Mouse (Mus musculus): Measurements from ENCODE around the gene Mllt1. TPM values are rescaled to one million over a fixed set of nuclear protein-coding genes. Genes with fewer than 3 reads are reported as not detected.
A peak's percentile ranks its signal among the peaks of the same experiment; 100 is the strongest.

Mllt1 gene
- 10 to 100 TPM; 34.4 to 38.9 TPM for total RNA-seq (2021)
- long read RNA-seq, experiment 1, transcript Mllt1-201 (12 exons, 3,636 nt), result major isoform, 6 of 9 reads
- long read RNA-seq, experiment 1, partial matches to known transcripts, result 2 of 9 reads
- long read RNA-seq, experiment 1, other reads (novel, unspliced or antisense), result 1 of 9 reads
- long read RNA-seq, experiment 2, transcript Mllt1-201 (12 exons, 3,636 nt), result major isoform, 9 of 36 reads
- long read RNA-seq, experiment 2, partial matches to known transcripts, result 19 of 36 reads
- long read RNA-seq, experiment 2, other reads (novel, unspliced or antisense), result 8 of 36 reads

DNA sequence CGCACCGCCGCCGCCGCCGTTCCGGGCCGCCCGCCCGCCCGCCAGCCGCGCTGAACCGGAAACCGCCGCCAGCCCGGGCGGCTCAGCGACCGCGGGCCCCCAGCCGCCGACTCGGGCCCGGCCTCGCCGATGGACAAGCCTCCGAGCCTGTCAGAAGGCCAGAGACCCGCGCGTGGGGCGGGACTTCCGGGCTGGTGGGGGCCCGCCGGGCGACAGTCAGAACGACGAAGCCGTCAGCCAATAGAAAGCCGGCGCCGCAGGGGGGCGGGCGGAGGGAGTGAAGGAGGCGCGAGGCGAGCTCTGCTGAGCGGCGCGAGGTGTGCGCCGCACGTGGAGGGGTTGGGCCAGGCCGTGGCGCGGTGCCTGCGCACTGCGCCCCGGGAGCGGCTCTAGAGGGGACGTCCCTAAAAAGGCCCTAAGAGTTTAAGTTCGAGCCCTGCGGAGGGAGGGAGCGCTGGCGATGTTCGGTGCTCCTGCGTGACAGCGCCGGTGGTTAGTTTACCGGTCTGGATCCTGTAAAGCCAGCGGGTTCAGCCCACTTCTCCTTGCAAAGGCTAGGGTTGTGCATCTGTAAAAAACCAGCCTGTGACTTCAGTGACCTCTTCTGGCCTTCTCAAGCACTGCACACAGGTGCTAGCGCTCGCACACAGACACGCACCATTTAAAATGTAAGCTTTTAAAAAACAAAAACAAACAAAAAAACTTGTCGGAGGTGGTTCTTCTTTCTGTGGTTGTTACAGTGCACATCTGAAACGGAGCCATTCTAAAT lies at the start of gene Mllt1:
TSS of gene Mllt1 (minus strand) at position 53 of the 769 bp plus-strand sequence.
- peak; percentile 98 to 99 for DNase-seq (ENCODE audit: low spot score in 2 of 2)

DNA sequence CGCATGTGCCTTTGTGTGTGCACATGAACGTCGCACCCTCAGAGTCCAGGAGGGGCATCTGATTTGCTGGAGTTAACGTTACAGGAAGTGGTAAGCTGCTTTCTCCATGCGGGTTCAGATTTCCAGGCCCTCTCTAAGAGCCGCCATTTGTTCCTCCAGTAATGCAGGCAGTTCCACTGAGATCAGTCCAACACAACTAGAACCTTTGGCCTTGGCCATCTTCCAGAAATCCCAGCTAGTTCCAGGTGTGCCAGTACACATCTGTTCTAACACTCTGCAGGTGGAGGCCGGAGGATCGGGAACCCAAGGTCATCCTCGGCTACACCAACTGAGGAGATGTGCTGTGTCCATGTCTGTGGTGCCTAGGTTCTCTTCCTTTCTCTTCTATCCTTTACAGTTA lies 49.7 kb upstream of the Mllt1 start:
- DNase-seq (ENCODE audit: low spot score in 2 of 2), result no peak

DNA sequence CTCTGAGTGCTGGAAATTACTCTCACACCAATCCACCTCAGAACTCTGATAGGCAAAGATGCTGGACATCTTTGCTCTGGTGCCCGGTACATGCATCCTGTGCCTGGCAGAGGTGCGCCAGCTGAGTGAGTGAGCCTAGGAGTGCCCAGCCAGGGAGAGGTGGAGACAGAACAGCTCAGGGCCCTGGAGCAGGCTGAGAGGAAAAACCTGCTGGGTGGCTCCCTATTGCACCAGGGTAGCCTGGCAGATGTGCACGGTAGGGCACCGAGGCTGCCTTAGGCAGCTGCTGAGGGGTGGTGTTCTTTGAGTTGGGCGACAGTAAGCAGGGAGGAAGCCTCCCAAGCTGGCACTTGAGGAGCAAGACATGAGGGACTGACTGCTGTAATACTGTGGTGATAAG lies 46.8 kb upstream of the Mllt1 start, which contains the start of gene Acer1:
TSS of gene Acer1 (minus strand) at position 114 of the 400 bp plus-strand sequence.
- no peak for DNase-seq (ENCODE audit: low spot score in 2 of 2)

DNA sequence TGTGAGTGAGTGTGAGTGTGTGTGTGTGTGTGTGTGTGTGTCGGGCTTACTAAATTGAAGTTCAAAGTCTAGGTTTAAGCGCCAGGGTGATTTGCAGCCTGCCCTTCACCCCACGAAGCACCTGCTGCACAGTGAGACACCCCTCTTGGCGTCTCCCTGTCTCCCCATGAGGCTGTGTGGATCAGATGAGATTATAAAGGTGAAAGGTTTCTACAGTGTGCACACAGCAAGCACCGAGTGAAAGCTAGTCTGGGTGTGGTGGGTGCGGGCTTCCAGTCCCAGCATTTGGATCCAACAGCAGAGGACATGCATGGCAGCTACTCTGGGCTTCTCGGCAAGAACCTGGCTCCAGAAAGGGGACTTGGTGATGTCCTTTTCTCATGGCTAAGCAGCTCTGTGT lies 45.8 kb upstream of the Mllt1 start:
- DNase-seq (ENCODE audit: low spot score in 2 of 2), result no peak

DNA sequence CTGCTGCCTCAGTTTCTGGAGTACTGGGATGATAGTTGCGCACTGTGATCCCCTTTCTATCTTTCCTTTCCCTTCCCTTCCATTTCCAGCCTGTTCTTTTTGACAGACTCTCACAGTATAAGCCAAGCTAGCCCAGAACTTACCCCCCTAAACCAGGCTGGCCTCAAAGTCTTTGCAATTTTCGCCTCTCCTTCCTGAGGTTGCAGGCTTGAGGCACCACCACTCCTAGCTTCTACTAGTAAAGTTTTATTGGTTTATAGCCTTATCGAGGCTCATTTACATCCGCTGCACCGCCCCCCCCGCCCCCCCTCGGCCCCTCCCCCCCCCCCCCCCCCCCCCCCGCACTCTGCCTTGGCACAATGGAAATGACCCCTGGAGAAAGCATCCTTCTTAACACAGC lies 44.3 kb upstream of the Mllt1 start:
- DNase-seq (ENCODE audit: low spot score in 2 of 2), result no peak

DNA sequence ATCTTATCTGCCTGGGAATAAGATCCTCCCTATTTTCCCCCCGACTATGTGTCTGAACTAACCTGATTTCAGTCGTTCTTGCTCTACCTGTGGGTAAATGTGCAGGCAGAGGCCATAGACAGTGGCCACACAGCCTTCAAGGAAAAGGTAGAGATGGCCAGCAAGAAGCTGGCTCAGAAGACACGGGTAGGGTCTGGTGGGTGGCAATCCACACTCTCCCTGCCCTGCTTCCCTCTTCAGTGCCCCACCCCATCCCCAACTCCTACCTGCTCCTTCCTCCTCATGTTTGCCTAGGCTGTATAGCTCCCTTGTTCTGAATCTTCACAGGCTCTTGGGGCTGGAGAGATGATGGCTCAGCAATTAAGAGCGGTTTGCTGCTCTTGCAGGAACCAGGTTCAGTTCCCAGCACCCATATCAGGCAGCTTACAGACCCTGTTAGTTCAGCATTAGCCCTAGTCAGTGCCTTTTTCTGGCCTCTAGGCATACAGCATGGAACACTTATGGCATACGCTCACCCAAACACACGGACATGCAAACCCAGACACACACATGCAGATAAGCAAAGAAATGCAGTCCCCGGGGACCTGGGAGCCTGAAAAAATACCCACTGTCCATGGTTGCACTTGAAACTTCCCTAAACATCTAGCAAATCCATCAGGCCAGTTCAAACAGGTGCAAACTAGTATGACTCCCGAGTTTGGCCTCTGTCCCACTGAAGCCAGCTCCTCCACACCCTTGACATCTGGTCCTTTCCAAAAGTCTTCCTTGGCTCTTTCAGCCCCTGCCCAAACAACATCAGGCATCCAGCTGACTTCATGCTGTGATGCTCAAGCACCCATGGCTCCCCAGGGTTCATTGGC lies 41.5 kb upstream of the Mllt1 start:
- DNase-seq (ENCODE audit: low spot score in 2 of 2), result no peak

DNA sequence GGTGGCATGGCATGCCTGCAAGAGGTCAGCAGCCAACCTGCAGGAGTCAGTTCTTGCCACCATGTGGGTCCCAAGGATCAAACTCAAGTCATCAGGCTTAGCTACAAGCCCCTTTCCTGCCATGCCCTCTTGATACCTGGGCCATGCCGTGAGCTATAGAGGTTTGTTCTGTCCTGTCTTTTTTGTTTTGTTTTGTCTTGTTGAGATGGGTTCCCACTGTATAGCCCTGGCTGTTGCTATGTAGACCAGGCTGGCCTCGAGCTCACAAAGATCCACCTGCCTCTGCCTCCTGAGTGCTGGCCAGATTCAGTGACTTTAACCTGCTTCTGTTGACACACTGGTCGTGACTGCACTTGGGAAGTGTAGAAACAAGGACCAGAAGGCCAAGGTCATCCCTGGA lies 40.2 kb upstream of the Mllt1 start:
- no peak for DNase-seq (ENCODE audit: low spot score in 2 of 2)

DNA sequence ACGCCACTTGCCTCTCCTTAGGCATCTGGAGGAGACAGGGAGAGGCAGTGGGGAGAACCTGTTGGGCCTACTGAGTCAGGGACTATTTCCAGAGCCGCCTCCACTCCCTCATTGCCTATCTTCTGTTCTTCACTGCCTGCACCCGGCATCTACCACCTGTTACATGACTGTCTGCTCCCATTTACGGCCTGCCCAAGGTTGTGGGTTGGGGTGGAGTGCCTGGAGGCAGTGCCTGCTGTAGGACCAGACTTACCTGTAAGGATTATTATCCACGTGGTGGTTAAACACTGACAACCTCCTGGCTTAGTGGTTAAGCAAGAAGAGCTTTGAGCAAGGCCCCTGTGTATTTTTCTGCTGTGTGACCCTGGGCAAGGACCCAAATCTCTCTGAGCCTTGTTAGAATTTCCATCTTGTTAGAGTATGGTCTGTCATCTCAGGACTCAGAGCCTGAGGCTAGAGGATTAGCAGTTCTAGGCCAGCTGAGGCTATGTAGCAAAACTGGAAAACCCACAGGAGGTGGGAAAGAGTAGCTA lies 39.6 kb upstream of the Mllt1 start:
- DNase-seq (ENCODE audit: low spot score in 2 of 2), result no peak

DNA sequence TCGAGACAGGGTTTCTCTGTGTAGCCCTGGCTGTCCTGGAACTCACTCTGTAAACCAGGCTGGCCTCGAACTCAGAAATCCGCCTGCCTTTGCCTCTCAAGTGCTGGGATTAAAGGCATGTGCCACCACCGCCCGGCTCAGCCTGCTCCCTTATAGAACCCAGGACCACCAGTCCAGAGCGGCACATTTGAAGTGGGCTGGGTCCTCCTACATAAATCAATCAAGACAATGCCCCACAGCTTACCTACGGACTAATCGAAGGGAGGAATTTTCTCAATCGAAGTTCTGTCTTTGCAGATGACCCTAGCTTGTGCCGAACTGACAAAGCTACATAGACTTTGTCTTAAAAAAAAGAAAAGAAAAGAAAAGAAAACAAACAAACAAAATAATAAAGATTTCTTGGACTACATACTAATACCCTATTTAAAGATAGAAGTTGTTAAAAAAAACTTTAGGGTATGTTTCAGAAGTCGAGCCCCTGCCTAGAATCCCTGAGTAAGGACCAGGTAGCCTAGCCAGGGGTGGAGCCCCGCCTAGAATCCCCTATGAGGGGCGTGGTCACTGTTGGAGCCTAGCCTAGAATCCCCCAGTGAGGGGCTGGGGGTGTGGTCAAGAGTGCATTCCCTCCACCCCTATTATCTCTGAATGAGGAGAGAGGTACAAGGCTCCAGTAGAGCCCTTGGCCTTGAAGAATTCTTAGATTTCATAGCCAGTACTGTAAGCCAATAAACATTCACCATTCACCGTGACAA lies 38.9 kb upstream of the Mllt1 start:
- no peak for DNase-seq (ENCODE audit: low spot score in 2 of 2)

DNA sequence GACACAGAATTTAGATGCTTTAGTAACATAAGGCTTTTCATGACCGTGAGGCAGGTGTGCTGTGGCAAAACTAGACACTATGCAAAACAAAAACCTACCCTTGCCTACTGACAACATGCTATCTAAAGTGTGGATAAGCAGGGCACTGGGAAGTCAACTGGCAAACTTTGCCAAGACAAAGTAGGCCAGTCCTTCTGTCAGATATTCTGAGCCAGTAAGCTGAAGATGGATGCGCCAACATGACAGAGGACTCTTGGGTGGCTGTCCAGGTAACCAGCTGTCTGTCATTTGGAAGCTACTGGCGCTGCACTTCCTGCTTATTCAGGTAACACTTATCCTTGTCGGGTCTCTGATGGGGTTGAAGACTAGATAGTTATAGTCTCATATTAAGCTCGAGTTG lies 34.9 kb upstream of the Mllt1 start:
- no peak for DNase-seq (ENCODE audit: low spot score in 2 of 2)

DNA sequence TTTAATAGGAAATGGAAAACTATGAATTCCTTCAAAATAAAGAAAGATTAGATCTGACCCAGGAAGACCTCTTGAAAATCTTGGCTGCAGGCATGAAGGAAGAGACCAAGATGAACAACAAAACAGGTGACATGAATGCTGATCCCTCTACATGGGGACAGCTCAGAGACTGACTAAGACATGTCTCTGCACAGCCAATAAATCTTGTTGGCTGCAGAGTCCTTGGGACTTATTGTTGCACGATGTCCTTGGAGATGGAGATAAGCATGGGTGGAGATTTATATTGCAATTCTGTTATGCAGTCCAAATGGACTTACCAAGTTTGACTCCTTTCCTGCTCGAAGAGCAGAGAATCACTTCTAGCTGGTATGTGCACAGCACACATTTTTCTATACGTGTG lies 34.1 kb upstream of the Mllt1 start:
- DNase-seq (ENCODE audit: low spot score in 2 of 2), result no peak

DNA sequence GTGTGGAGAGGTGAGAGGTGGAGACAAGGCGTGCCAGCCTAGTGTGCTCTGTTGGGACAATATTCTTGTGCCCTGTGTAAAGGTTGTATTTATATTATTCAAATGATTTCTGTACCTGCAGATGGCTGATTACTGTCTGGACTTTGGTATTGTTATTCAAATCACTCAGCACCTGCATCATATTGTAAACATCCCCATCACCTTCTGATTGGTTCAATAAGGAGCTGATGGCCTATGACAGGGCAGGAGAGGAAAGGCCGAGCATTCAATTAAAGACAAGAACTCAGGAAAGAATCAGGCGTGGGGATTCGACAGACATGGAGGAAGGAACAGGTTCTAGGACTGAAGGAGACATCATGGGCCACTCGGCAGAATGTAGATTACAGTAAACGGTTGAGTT lies 28.4 kb upstream of the Mllt1 start:
- no peak for DNase-seq (ENCODE audit: low spot score in 2 of 2)

DNA sequence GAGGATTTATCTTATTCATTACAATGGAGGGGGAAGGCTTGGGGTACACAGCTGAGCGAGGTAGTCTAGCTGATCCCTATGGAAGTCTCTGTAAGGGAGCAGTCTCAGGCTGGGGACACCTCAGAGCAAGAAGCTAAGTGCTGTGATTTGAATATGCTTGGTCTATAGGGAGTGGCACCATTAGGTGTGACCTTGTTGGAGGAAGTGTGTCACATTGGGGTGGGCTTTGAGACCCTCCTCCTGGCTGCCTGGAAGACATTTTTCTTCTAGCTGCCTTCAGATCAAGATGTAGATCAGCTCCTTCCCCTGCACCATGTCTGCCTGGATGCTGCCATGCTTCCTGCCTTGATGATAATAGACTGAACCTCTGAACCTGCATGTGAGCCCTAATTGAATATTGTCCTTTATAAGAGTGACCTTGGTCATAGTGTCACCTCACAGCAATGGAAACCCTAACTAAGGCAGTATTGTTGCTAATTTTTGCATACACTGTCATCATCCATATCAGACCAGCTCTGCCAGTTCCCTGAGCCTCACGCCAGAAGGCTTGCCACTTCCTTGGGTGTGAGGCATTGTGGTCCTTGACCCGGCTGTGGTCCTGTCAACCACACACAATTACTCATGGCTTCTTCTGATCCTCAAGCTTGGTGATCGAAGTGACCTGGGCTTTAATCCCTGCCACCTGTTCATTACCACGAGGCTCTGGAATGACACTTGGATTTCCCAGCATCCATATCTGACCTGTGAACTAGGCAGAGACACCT lies 27.6 kb upstream of the Mllt1 start:
- no peak for DNase-seq (ENCODE audit: low spot score in 2 of 2)

DNA sequence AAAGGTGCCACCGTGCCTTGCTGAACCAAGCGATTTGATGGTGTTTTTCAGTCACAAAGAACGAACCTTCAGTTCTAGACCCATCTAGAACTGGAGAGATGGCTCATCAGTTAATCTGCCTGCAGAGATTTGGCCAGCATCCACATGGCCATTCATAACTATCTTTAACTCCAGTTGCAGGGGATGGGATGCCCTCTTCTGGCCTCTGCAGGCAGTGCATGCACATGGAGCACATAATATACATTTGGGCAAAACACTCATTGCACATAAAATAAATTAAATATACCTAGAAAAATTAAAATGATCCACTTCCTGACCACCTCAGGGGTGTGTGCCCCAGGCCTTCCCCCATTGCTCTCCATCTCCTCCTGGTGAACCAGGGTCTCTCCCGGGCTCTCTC lies 26.7 kb upstream of the Mllt1 start:
- DNase-seq (ENCODE audit: low spot score in 2 of 2), result no peak

DNA sequence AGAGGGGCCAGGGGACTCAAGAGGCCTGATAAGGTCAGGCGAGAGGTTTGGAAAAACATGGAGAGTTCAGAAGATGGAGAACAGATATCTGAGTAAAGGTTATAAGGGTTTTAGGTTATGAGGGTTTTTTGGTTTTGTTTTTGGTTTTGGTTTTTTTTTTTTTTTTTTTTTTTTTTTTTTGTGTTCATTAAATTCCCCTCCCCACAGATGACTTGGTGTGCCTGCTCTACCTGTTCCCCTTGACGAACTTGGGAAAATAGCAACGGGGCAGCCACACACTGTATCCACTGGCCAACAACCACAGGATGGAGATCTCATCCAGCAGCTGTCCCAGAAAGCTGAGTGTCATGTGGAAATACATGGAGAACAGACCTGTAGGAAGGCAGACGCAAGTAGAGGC lies 23.5 kb upstream of the Mllt1 start:
- no peak for DNase-seq (ENCODE audit: low spot score in 2 of 2)

DNA sequence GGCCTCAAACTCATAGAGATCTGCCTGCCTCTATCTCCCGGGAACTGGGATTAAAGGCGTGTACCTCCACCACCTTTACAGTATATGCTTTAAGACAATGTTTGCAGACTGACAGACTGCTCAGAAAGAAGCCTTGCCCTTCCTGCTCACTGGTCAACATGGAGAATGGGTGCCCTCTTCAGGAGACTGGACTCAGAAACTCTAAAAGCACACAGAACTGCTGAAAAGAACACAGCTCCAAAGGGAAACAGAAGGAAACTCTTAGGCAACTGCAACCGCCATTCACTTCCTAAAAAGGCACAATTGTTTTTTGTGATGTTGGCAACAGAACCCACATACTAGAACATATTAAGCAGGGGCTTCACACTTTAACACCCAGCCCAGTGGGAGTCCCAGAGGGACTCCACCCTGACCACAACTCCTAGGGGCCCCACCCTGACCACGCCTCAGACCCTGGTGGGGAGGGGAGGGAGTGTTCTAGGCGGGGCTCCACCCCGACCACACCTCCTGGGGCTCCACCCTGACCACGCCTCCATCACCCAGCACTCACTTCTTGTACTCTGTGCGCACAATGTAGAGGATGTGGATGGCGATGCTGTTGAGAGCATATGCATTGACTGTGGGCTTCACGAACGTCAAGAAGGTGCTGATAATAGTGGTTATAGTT lies 22.7 kb upstream of the Mllt1 start:
- DNase-seq (ENCODE audit: low spot score in 2 of 2), result no peak

DNA sequence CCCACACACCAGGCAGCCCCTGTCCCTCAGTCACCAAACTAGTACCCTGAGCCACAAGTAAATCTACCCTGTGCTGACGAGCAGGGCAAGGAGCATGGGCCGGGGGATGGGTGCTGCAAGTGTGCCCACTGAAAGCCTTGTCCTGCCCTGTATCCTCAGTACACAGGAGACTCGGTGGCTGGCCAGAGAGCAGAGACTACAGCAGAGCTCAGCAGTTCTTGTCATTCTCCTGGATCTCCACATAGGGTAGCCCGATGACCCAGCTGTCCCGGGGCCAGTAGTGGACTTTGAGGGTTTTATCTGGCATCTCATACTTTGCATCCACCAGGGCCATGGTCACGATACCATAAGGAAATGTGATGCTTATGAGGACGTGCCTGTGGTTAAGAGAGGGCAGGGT lies 19.7 kb upstream of the Mllt1 start:
- DNase-seq (ENCODE audit: low spot score in 2 of 2), result no peak

DNA sequence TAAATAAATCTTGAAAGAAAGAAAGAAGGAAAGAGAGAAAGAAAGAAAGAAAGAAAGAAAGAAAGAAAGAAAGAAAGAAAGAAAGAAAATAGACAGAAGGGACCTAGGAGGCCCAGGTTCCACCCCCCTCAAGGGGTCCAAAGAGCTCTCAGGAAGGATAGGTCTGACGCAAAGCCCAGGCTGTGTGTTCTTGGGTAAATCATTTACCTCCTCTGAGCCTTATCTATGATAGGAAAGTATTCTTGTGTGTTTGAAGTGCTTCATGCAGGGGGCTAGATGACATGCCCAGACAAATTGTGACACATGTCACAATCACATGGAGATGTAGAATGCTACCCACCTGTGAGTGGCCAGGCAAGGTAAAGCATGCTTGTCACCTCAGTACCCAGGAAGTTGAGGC lies 17.4 kb upstream of the Mllt1 start:
- no peak for DNase-seq (ENCODE audit: low spot score in 2 of 2)

DNA sequence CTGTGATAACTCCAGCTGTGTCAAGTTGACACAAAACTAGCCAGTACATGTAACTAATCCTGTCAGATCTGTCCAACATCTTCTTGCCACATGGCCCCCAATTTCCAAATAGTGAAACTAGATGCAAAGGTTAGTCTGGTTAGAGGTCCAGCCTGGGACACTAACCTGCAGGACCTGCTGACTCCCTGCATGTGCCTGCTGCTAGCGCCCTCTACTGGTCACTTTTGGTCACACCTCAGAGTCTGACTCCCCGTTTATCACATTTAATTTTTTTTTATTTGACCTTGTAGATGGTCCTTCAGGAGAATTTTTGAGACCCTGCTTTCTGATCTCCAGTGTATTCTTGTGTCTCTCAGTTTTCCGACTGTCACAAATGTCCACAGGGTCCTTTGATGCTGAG lies 15.7 kb upstream of the Mllt1 start:
- DNase-seq (ENCODE audit: low spot score in 2 of 2), result no peak

DNA sequence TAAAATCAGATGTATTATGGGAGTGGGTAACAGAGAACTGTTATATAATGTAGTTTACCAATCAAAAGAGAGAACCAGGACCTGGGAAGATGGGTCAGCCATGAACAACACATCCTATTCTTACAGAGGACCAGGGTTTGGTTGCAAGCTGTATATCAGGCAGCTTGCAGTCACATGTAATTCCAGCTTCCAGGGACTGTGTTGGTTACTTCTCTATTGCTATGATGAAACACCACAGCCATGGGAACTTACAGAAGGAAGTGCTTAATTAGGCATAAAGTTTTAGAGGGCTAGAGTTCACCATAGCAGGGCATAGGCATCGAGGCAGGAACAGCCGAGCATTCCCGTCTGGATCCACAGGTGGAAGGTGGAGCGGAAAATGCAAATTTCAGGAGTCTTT lies 3.5 kb upstream of the Mllt1 start:
- no peak for DNase-seq (ENCODE audit: low spot score in 2 of 2)
